Mouse (Mus musculus) G1E (cell line): ENCODE measurements at regions not wholly inside any gene's neighbourhood (a gene's known extent, or its start where the extent isn't known, plus 50 kb on each side); places are given as distances from the start of the nearest gene placed in this dataset.

ENCODE experiments used
- CTCF ChIP-seq: IDR thresholded peaks from 2 replicates; pipeline ENCODE4 v1.5.1; 2012; ENCODE audit warnings: low read depth, low read length, inconsistent platforms, mixed read lengths
- GATA1 ChIP-seq: IDR thresholded peaks from 2 replicates; pipeline ENCODE4 v1.6.1; 2012; ENCODE audit warnings: borderline replicate concordance, low read length, inconsistent platforms, mixed read lengths
- POLR2AphosphoS5 ChIP-seq: IDR thresholded peaks from 2 replicates; pipeline ENCODE4 v1.6.1; 2012; ENCODE audit warnings: low read depth, low read length, inconsistent platforms; ENCODE audit not compliant: insufficient replicate concordance

DNA sequence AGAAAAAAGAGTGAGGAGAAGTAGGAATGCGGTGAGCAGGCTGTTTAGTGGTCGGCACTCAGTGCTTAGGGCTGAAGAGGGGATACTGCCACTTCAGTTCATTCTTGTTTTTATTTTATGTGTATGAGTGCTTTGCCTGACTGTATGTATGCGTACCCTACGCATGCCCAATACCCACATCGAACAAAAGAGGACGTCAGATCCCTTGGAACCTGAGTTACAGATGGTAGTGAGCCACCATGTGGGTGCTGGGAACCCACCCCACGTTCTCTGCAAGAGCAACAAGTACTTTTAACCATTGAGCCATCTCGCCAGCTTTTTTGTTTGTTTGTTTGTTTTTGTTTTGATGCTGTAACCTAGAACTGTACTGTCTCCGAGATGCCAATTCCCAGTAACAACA lies 65.5 kb downstream of the Ccdc54 start:
- TF ChIP-seq GATA1 (no peak), POLR2AphosphoS5 (no peak), CTCF (no peak)
